Mouse (Mus musculus): ENCODE results near the gene Tmem114. TPM values are rescaled to one million over a fixed set of nuclear protein-coding genes. Genes with fewer than 3 reads are reported as not detected.

Tmem114 gene
- polyA plus RNA-seq, 1 experiment from 2014 or later, result not detected

DNA sequence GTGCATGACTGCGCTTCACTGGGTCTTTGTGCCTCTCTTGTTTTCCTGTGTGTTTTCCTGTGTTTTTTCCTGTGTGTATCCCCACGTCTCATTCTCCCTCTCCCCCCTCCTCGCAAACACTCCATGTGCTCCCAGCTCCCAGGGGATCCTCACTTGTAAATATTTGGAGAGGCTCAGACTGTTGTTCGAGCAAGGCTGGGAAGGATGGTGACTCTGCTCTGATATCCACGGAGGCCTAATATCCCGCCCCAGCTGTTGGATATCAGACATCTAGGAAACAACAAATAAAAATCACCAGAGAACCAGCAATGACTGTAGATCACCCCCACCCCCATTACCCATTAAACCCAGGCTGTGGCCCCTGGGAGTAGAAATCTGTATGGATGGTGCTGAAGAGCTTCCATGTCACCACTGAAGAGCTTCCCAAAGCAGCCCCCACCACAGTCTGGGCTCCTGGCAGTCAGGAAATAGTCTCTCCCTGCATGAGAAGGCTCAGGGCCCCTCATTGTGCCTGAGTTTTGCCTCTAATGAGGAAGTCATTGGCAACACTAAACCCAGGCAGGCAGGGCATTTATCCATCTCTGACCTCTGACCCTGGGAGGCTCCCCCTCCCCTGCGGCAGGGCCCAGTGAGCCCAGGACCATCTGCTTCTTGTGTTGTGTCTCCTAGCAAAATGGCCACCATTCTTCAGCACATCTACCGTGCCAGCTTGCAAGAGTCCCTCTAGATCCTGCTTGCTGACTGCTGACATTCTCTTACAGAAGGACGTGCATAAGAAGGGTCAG, 23.6 kb downstream of the Tmem114 start:
- Histone ChIP-seq H3K36me3 (ENCODE audit: control insufficient read depth, insufficient read depth, low read length) (no peaks in the 10 kb centered on the region), H3K9ac (ENCODE audit: low read depth, low read length) (no peak overlapping the region), H3K27me3 (replicated peaks; ENCODE audit: control insufficient read depth, insufficient read depth, low read length) (no peaks in the 10 kb centered on the region), H3K4me1 (ENCODE audit: control insufficient read depth, insufficient read depth, low read length) (no peaks in the 10 kb centered on the region), H3K27ac (replicated peaks; ENCODE audit: low read depth, low read length) (no peak overlapping the region), H3K4me3 (ENCODE audit: low read depth, low read length) (no peak overlapping the region), H3K9me3 (ENCODE audit: control insufficient read depth, low read length) (no peaks in the 10 kb centered on the region), H3K4me2 (ENCODE audit: low read depth, low read length) (no peak overlapping the region)
- 55% methylated on average over 9 of the region's 9 CpGs for WGBS
- DNase-seq (ENCODE audit: low spot score) (no peak), ATAC-seq (ENCODE audit: low read depth) (no peak)

DNA sequence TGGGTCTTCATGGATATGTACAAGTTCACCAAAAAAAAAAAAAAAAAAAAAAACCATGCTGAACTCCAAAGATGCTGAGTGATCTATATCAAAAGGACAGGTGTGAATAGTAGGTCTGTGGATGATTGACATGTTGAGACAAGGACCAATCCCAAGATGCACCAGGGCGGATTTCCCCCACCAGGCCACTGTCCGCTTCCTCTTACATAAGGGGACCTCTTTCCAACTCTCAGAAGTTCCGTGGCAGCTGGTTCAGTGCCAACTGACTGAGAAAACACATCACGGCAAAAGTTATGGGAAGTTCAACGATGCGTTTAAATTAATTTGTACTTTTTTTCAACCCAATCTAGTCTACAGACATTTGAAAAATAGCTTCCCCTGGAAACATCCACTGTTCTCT, 25.1 kb downstream of the Tmem114 start:
- Histone ChIP-seq H3K9me3 (ENCODE audit: control insufficient read depth, low read length) (no peaks in the 10 kb centered on the region), H3K9ac (ENCODE audit: low read depth, low read length) (no peak overlapping the region), H3K27me3 (replicated peaks; ENCODE audit: control insufficient read depth, insufficient read depth, low read length) (no peaks in the 10 kb centered on the region), H3K4me2 (ENCODE audit: low read depth, low read length) (no peak overlapping the region), H3K27ac (replicated peaks; ENCODE audit: low read depth, low read length) (no peak overlapping the region), H3K36me3 (ENCODE audit: control insufficient read depth, insufficient read depth, low read length) (no peaks in the 10 kb centered on the region), H3K4me3 (ENCODE audit: low read depth, low read length) (no peak overlapping the region), H3K4me1 (ENCODE audit: control insufficient read depth, insufficient read depth, low read length) (no peaks in the 10 kb centered on the region)
- 72% methylated on average over 6 of the region's 6 CpGs for WGBS
- ATAC-seq (ENCODE audit: low read depth) (no peak), DNase-seq (ENCODE audit: low spot score) (no peak)

- ATAC-seq (ENCODE audit: low read depth) (no peak), DNase-seq (ENCODE audit: low spot score) (no peak)
- H3K36me3 ChIP-seq (ENCODE audit: control insufficient read depth, insufficient read depth, low read length), result no peaks in the 10 kb centered on the region
- H3K27ac ChIP-seq (replicated peaks; ENCODE audit: low read depth, low read length), result no peak overlapping the region
- H3K4me3 ChIP-seq (ENCODE audit: low read depth, low read length), result no peak overlapping the region
- no peaks in the 10 kb centered on the region for H3K27me3 ChIP-seq (replicated peaks; ENCODE audit: control insufficient read depth, insufficient read depth, low read length)
- H3K9ac ChIP-seq (ENCODE audit: low read depth, low read length), result no peak overlapping the region
- H3K9me3 ChIP-seq (ENCODE audit: control insufficient read depth, low read length), result no peaks in the 10 kb centered on the region
- H3K4me2 ChIP-seq (ENCODE audit: low read depth, low read length), result no peak overlapping the region
- H3K4me1 ChIP-seq (ENCODE audit: control insufficient read depth, insufficient read depth, low read length), result no peaks in the 10 kb centered on the region
Measured at GRCm38 (mm10) chr16:8394946-8395345, 30.0 kb downstream of the Tmem114 start.

- H3K4me2 ChIP-seq (ENCODE audit: low read depth, low read length), result no peak overlapping the region
- H3K27me3 ChIP-seq (replicated peaks; ENCODE audit: control insufficient read depth, insufficient read depth, low read length), result no peaks in the 10 kb centered on the region
- ATAC-seq (ENCODE audit: low read depth) (no peak), DNase-seq (ENCODE audit: low spot score) (no peak)
- H3K9ac ChIP-seq (ENCODE audit: low read depth, low read length), result no peak overlapping the region
- no peaks in the 10 kb centered on the region for H3K4me1 ChIP-seq (ENCODE audit: control insufficient read depth, insufficient read depth, low read length)
- no peaks in the 10 kb centered on the region for H3K36me3 ChIP-seq (ENCODE audit: control insufficient read depth, insufficient read depth, low read length)
- H3K27ac ChIP-seq (replicated peaks; ENCODE audit: low read depth, low read length), result no peak overlapping the region
- 92% methylated on average over 1 of the region's 1 CpGs for WGBS
- no peaks in the 10 kb centered on the region for H3K9me3 ChIP-seq (ENCODE audit: control insufficient read depth, low read length)
- H3K4me3 ChIP-seq (ENCODE audit: low read depth, low read length), result no peak overlapping the region
Measured at GRCm38 (mm10) chr16:8388491-8388890, 36.4 kb downstream of the Tmem114 start.

DNA sequence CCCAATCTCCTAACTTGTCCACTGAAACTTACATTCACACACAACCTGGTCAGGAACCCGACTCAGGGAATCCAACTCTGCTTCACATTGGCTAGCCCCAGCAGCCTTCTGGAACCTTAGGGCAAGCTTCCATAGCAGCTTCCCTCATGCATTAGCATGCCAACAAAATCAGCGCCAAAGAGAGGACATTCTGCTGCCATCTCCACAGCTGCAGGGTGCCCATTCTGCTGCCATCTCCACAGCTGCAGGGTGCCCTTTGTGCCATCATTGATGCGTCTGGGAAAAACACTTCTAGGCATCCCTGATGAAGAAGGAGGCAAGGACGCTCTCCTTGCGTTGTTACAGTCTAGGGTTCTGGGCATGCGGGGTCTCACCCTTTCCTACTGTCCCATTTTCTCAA, 38.5 kb downstream of the Tmem114 start:
- 77% methylated on average over 6 of the region's 6 CpGs for WGBS
- no peak overlapping the region for H3K4me2 ChIP-seq (ENCODE audit: low read depth, low read length)
- no peaks in the 10 kb centered on the region for H3K9me3 ChIP-seq (ENCODE audit: control insufficient read depth, low read length)
- no peak overlapping the region for H3K9ac ChIP-seq (ENCODE audit: low read depth, low read length)
- H3K27me3 ChIP-seq (replicated peaks; ENCODE audit: control insufficient read depth, insufficient read depth, low read length), result no peaks in the 10 kb centered on the region
- no peak overlapping the region for H3K4me3 ChIP-seq (ENCODE audit: low read depth, low read length)
- no peaks in the 10 kb centered on the region for H3K36me3 ChIP-seq (ENCODE audit: control insufficient read depth, insufficient read depth, low read length)
- no peak overlapping the region for H3K27ac ChIP-seq (replicated peaks; ENCODE audit: low read depth, low read length)
- H3K4me1 ChIP-seq (ENCODE audit: control insufficient read depth, insufficient read depth, low read length), result no peaks in the 10 kb centered on the region
- DNase-seq (ENCODE audit: low spot score) (no peak), ATAC-seq (ENCODE audit: low read depth) (no peak)

- H3K9me3 ChIP-seq (ENCODE audit: control insufficient read depth, low read length), result no peaks in the 10 kb centered on the region
- H3K36me3 ChIP-seq (ENCODE audit: control insufficient read depth, insufficient read depth, low read length), result no peaks in the 10 kb centered on the region
- H3K9ac ChIP-seq (ENCODE audit: low read depth, low read length), result no peak overlapping the region
- no peak overlapping the region for H3K4me3 ChIP-seq (ENCODE audit: low read depth, low read length)
- H3K27ac ChIP-seq (replicated peaks; ENCODE audit: low read depth, low read length), result no peak overlapping the region
- ATAC-seq (ENCODE audit: low read depth) (no peak), DNase-seq (ENCODE audit: low spot score) (no peak)
- H3K4me2 ChIP-seq (ENCODE audit: low read depth, low read length), result no peak overlapping the region
- 67% methylated on average over 5 of the region's 5 CpGs for WGBS
- no peaks in the 10 kb centered on the region for H3K4me1 ChIP-seq (ENCODE audit: control insufficient read depth, insufficient read depth, low read length)
- H3K27me3 ChIP-seq (replicated peaks; ENCODE audit: control insufficient read depth, insufficient read depth, low read length), result no peaks in the 10 kb centered on the region
Measured at GRCm38 (mm10) chr16:8385679-8386078, 39.3 kb downstream of the Tmem114 start.

- Histone ChIP-seq H3K4me1 (ENCODE audit: control insufficient read depth, insufficient read depth, low read length) (no peaks in the 10 kb centered on the region), H3K9ac (ENCODE audit: low read depth, low read length) (no peak overlapping the region), H3K9me3 (ENCODE audit: control insufficient read depth, low read length) (no peaks in the 10 kb centered on the region), H3K4me3 (ENCODE audit: low read depth, low read length) (no peak overlapping the region), H3K4me2 (ENCODE audit: low read depth, low read length) (no peak overlapping the region), H3K27me3 (replicated peaks; ENCODE audit: control insufficient read depth, insufficient read depth, low read length) (no peaks in the 10 kb centered on the region), H3K36me3 (ENCODE audit: control insufficient read depth, insufficient read depth, low read length) (no peaks in the 10 kb centered on the region), H3K27ac (replicated peaks; ENCODE audit: low read depth, low read length) (no peak overlapping the region)
- DNase-seq (ENCODE audit: low spot score) (no peak), ATAC-seq (ENCODE audit: low read depth) (no peak)
- WGBS, result 82% methylated on average over 10 of the region's 10 CpGs
Measured at GRCm38 (mm10) chr16:8384772-8385171, 40.2 kb downstream of the Tmem114 start.

DNA sequence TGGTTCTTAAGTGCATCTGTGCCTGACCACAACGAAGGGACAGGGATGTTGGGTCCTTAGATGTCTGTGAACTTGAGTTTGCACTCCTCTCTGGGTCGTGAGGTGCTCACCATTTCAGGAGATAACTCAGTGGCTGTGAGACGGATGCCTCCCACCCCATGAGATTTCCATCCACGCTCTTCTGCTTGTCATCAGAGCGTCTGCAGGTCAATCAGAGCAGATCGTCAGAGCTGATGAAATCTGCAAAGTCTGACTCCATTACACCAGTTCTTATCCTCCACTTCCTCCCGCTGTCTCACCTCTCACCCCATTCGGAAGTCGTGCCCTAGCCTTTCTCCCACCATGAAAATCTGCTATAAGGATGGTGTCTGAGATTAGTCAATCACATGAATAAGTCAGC, 41.5 kb downstream of the Tmem114 start:
- WGBS, result 80% methylated on average over 9 of the region's 9 CpGs
- Histone ChIP-seq H3K27ac (replicated peaks; ENCODE audit: low read depth, low read length) (no peak overlapping the region), H3K9me3 (ENCODE audit: control insufficient read depth, low read length) (no peaks in the 10 kb centered on the region), H3K4me1 (ENCODE audit: control insufficient read depth, insufficient read depth, low read length) (no peaks in the 10 kb centered on the region), H3K4me3 (ENCODE audit: low read depth, low read length) (no peak overlapping the region), H3K36me3 (ENCODE audit: control insufficient read depth, insufficient read depth, low read length) (no peaks in the 10 kb centered on the region), H3K4me2 (ENCODE audit: low read depth, low read length) (no peak overlapping the region), H3K9ac (ENCODE audit: low read depth, low read length) (no peak overlapping the region), H3K27me3 (replicated peaks; ENCODE audit: control insufficient read depth, insufficient read depth, low read length) (no peaks in the 10 kb centered on the region)
- ATAC-seq (ENCODE audit: low read depth) (no peak), DNase-seq (ENCODE audit: low spot score) (no peak)

DNA sequence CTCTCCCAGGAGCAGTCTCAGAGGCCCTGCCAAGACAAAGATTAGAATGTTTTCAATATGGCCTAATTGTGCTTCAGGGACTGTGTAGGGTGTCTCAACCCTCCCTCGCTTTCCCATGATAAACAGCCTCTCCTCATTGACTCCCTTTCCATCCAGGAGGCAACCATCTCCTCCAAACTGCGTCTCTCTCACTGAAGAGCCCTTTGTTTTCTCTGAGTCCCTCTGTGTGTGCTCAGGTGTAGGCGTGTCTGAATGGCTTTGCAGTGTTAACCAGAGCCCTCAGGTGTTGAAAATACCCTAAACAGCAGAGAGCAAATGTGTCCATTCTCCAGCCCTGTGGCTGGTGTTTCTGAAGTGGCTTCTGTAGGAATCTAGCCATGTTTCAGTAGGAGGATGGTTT, 61.9 kb downstream of the Tmem114 start:
- Histone ChIP-seq H3K4me2 (ENCODE audit: low read depth, low read length) (no peak overlapping the region), H3K36me3 (ENCODE audit: control insufficient read depth, insufficient read depth, low read length) (no peaks in the 10 kb centered on the region), H3K27me3 (replicated peaks; ENCODE audit: control insufficient read depth, insufficient read depth, low read length) (no peaks in the 10 kb centered on the region), H3K9ac (ENCODE audit: low read depth, low read length) (no peak overlapping the region), H3K9me3 (ENCODE audit: control insufficient read depth, low read length) (no peaks in the 10 kb centered on the region), H3K4me3 (ENCODE audit: low read depth, low read length) (no peak overlapping the region), H3K4me1 (ENCODE audit: control insufficient read depth, insufficient read depth, low read length) (no peaks in the 10 kb centered on the region), H3K27ac (replicated peaks; ENCODE audit: low read depth, low read length) (no peak overlapping the region)
- DNase-seq (ENCODE audit: low spot score) (no peak), ATAC-seq (ENCODE audit: low read depth) (peak; percentile 70; the same call in 1 of the 2 replicates)
- WGBS, result 72% methylated on average over 3 of the region's 3 CpGs
